Mouse (Mus musculus) testis, adult 2 months (tissue): ENCODE measurements around the gene Rpl26.

Experiments used
- CTCF ChIP-seq: fragments of 200-500 bp; IDR thresholded peaks from 2 replicates; pipeline ENCODE4 v1.5.1; 2012; ENCODE audit warnings: low read depth, mild to moderate bottlenecking, inconsistent platforms, low read length, moderate library complexity; ENCODE audit not compliant: control insufficient read depth, insufficient read depth, insufficient replicate concordance
- POLR2A ChIP-seq: fragments of 200-500 bp; IDR thresholded peaks from 2 replicates; pipeline ENCODE4 v1.6.1; 2012; ENCODE audit warnings: low read depth, mild to moderate bottlenecking, inconsistent platforms, low read length, moderate library complexity; ENCODE audit not compliant: control insufficient read depth

- no peak for TF ChIP-seq POLR2A
- TF ChIP-seq CTCF = no peak
Measured at GRCm38 (mm10) chr11:68902047-68902364, 623 bp downstream of the Rpl26 start.
